Mouse (Mus musculus): ENCODE measurements around the gene Ddhd1.

- TF ChIP-seq POLR2A (IDR thresholded peaks at IDR 0.05; ENCODE audit: low read depth, low read length) (no peak), CTCF (IDR thresholded peaks at IDR 0.05; ENCODE audit: extremely low read depth, insufficient read depth, insufficient read length, insufficient replicate concordance) (no peak)
These were observed 55.9 kb downstream of the Ddhd1 start for GRCm38 (mm10) chr14:45602002-45602401.
